Mouse (Mus musculus): Measurements from ENCODE around the gene R3hcc1l. TPM values are rescaled to one million over a fixed set of nuclear protein-coding genes. Genes with fewer than 3 reads are reported as not detected.

The R3hcc1l gene
- total RNA-seq (2021), result 10 to 100 TPM; 22.8 to 28.9 TPM
- long read RNA-seq, experiment 1, full-length matches to known transcripts, result 14 of 18 reads
- long read RNA-seq, experiment 1, partial matches to known transcripts, result 3 of 18 reads
- long read RNA-seq, experiment 1, other reads (novel, unspliced or antisense), result 1 of 18 reads
- long read RNA-seq, experiment 2, full-length matches to known transcripts, result 5 of 5 reads
- long read RNA-seq, experiment 2, partial matches to known transcripts, result 0 of 5 reads
- long read RNA-seq, experiment 2, other reads (novel, unspliced or antisense), result 0 of 5 reads

DNA sequence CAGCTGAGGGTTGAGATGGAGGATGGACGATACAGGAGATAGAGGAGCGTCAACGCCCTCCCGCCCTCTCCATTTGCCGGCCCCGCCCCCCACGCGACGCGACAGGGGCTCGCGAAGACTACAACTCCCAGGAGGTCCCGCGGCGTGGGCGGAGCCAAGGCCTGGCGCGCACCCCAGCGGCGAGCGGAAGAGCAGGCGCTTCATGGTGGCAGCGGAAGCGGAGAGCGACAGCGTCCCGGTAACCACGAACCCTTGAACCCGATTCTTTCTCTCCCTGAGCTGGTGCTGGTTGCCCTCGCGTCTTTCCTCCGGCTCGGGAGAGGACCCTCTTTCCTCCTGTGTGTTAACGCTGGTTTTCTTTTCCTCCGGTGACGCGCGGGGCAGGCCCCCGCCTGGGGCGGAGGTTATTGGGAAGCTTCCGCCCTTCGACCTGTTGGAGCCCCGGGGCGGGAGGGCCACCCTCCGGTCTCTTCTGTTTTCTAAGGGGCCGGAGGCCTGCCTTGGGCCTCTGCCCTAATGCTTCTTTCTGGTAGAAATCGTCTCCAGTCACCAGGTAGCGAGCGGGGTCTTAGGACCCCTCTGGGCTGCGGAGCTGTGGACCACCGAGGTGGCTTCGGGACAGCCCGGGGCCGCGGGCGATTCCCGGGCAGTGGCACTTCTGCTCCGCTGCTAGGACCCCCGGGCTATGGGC is at the start of gene R3hcc1l:
R3hcc1l (plus strand) TSS at position 140 of the 691 bp plus-strand sequence.
- peak; percentile 97 to 99 for DNase-seq

GRCm38 (mm10) chr19:42471571-42471970 is 47.0 kb upstream of the R3hcc1l start:
- DNase-seq, result no peak

GRCm38 (mm10) chr19:42472831-42473230 is 45.7 kb upstream of the R3hcc1l start:
- peak in 1 of 2 experiments; percentile 9 for DNase-seq

DNA sequence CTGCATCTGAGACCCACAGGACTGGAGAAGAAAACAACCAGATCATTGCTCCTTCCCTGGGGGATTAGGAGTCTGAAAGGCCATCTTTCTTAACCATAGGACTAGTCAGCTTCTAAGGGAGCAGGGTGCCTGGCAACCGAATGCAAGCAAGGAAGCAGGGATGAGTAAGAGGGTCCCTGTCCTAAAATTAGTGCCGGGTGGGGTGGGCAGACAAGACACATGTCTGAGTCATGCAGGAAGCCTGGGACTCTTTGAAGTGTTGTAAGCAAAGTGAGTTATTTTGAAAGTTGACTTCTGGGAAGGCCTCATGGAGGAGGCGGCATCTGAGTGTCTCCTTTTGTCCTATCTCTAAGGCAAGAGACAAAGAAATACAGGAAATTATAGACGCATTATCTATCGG is 40.8 kb upstream of the R3hcc1l start:
- no peak for DNase-seq

- DNase-seq, result no peak
Observed at GRCm38 (mm10) chr19:42478303-42478702, 40.3 kb upstream of the R3hcc1l start.

DNA sequence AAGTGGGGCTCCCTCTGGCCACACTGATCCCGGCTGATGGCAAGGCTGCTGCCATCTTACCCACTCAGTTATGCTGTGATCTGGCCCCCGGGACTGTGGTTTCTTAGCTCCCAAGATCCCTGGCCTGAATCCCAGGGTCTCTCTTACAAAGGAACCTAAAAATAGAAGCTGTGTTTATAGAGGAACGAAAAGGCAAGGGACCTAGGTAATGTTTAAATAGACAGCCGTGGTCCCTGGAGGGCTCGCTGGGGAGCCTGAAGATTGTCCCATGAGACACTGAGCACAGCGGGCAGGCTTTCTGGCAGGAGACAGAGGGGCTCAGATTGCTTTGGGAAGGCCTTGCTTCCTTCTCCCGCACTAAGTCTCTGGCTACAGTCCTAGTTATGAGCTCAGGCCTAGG is 33.1 kb upstream of the R3hcc1l start:
- peak; percentile 25 to 47 for DNase-seq

DNA sequence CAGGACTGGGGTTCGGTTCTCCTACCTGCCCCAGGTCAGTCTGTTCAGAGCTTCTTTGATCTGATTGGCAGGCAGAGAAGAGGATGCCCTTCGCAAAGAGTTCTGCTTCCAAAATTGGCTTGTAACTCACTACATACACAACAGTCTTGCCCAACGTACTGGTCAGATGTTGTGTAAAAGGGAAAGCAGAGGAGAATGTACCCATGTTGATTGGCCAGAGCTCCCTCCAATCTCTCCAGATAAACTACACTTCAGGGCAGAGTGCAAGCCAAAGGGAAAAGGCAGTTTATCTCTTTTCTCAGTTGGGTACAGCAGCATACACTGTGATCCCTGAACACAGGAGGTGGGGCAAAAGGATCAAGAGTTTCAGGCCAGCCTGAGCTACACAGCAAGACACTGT is 31.3 kb upstream of the R3hcc1l start:
- DNase-seq, result no peak

GRCm38 (mm10) chr19:42493257-42493917 is 25.2 kb upstream of the R3hcc1l start:
- no peak for DNase-seq

GRCm38 (mm10) chr19:42504156-42504555 is 14.4 kb upstream of the R3hcc1l start:
- no peak for DNase-seq

DNA sequence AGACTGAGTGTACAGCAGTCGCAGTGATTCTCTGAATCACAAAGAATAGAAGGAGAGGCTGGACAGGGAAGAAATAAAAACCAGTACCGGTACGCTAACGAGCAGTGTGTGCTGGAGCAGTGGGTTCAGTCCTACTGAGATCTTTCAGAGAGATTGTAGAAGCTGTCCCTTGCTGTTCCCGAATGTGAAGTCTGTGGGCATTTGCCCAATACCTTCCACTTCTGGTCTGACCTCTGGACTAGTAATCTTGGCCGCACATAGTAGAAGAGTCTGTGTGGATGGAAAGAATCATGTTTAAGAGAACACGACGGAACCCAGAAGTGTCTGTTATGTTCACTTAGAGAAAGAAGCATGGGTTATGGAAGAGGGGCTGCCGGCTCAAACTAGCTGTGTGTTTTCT is 8.9 kb upstream of the R3hcc1l start:
- DNase-seq, result no peak

- peak in 1 of 2 experiments; percentile 25 for DNase-seq
Observed at GRCm38 (mm10) chr19:42510276-42511171, 8.0 kb upstream of the R3hcc1l start.

DNA sequence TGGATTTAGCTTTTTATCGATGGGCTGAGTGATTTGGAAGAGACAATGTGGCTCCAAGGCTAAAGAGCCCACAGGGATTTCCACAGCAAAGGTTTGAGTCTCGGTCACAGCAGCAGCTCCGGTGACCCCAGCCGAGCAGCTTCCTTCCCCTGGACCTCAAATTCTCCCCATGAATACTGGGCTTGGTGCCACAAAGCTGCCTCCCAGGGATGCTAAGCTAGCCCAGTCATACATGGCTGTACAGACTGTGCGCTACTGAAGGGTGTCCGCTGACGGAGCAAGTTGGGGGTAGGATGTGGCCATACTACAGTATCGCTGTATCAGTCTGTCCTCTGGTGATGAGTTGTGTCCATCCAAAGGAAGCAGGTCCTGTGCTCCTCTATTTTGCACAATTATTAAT is 2.9 kb upstream of the R3hcc1l start:
- DNase-seq, result no peak

- DNase-seq, result no peak
Observed at GRCm38 (mm10) chr19:42516121-42516520, 2.4 kb upstream of the R3hcc1l start.

- DNase-seq, result no peak
Observed at GRCm38 (mm10) chr19:42517957-42518619, 471 bp upstream of the R3hcc1l start.

DNA sequence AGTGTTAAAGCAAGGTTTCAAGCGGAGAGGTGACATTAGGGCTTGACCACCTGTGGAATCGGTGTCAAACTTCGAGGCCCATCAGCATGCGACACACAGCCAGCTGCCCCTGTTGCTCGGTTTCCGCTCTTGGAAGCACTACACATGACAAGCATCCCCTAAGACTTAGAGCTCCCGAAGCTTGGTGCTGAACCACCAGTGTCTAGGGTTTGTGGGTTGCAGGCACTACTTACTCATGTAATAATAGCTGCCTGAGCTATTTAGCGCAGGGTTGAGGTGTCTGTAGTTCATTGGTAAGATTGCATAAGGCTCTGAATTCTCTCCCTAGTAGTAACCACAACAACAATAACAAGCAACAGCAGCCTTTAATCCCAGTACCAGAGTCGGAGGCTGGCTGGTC is 1.2 kb downstream of the R3hcc1l start:
- no peak for DNase-seq

DNA sequence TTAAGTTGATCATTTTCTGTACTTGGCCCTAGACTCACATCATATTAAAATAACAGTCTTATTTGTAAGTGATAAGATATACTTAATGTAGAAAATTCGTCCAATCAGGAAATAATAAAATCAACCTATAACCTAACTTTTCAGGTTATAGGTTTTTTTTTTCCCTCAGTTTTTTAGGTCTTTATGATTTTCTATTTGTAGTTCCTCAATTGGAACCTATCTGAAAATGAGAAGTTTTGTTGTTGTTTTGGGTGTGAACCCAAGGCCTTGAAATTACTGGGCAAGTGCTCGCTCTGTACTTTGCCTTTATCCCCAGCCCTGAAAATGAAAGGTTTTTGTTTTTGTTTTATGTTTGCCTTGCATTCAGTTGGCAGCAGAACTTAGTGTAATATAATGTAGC is 6.1 kb downstream of the R3hcc1l start:
- DNase-seq, result no peak

- DNase-seq, result peak; percentile 33 to 45
Observed at GRCm38 (mm10) chr19:42529992-42530437, 11.5 kb downstream of the R3hcc1l start.

DNA sequence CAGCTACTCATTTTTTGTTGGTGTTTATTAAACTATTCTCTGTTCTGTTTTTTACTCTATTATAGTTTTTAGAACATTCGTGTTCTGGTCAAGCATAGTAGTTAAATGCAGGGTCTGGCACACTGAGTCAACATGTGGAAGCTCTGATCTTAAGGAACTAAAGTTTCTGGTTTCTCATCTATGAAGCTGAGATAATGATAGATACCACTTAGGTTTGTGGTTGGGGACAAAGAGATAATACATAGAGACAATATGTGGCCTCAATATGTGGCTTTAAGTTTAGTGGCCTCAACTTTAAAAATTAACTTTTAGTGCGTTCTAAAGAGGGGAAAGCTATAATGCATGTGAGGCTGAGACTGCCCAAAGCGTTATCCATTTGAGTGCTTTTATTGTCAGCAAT is 15.9 kb downstream of the R3hcc1l start:
- no peak for DNase-seq

GRCm38 (mm10) chr19:42537600-42537999 is 19.0 kb downstream of the R3hcc1l start:
- no peak for DNase-seq

DNA sequence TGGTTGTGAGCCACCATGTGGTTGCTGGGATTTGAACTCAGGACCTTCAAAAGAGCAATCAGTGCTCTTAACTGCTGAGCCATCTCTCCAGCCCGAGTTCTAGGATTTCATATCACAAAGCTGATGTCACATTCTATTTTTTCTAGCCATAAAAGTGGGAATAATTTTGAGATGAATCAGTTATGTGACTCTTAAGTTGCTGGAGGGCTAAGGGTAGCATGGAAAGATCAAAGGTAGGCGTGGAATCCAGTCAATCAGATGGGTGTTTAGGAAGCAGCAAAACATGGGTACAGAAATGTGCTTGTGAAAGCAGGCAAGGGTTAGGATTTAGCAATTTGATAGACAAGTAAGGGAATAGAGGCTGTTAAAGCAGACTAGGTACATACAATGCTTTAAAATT is 20.4 kb downstream of the R3hcc1l start:
- no peak for DNase-seq

- DNase-seq, result peak; percentile 76 to 78
Observed at GRCm38 (mm10) chr19:42539414-42540189, 21.0 kb downstream of the R3hcc1l start.
